Mouse (Mus musculus) midbrain, embryonic 12.5 days (tissue): Measurements from ENCODE around the gene Gsx2. TPM values are rescaled to one million over a fixed set of nuclear protein-coding genes. Genes with fewer than 3 reads are reported as not detected.
A peak's percentile ranks its signal among the peaks of the same experiment; 100 is the strongest.

Source experiments
- ATAC-seq: fragments of 200-750 bp; cut with Nextera tagmentation; 2 replicates; pipeline ENCODE4 v1.8.0; 2017; ENCODE audit warnings: low read depth, moderate TSS enrichment, moderate library complexity; ENCODE audit not compliant: low FRiP score
- H3K27ac ChIP-seq: fragments of 300-500 bp; sonication (generic); replicated peaks from 2 replicates; pipeline ENCODE4 v1.5.1; 2016; ENCODE audit warnings: mild to moderate bottlenecking
- H3K27me3 ChIP-seq: fragments of 300-500 bp; sonication (generic); 2 replicates; pipeline ENCODE4 v1.6.1; 2016; ENCODE audit warnings: mild to moderate bottlenecking
- H3K36me3 ChIP-seq: fragments of 300-500 bp; sonication (generic); 2 replicates; pipeline ENCODE4 v1.6.1; 2016
- H3K4me1 ChIP-seq: fragments of 300-500 bp; sonication (generic); 2 replicates; pipeline ENCODE4 v1.6.1; 2016
- H3K4me2 ChIP-seq: fragments of 300-500 bp; sonication (generic); replicated peaks from 2 replicates; pipeline ENCODE4 v1.6.1; 2016; ENCODE audit warnings: mild to moderate bottlenecking, moderate library complexity
- H3K4me3 ChIP-seq: fragments of 300-500 bp; sonication (generic); 2 replicates; pipeline ENCODE4 v1.5.1; 2016; ENCODE audit warnings: mild to moderate bottlenecking
- H3K9ac ChIP-seq: fragments of 300-500 bp; sonication (generic); replicated peaks from 2 replicates; pipeline ENCODE4 v1.6.1; 2016; ENCODE audit warnings: mild to moderate bottlenecking, moderate library complexity
- H3K9me3 ChIP-seq: fragments of 300-500 bp; sonication (generic); 2 replicates; pipeline ENCODE4 v1.6.1; 2016; ENCODE audit warnings: mild to moderate bottlenecking
- WGBS: fragments of 180-500 bp; shearing (Covaris S2); methylation state at CpG from one replicate; pipeline ENCODE4 v1.1.7; 2016; 5-methylcytosine and 5-hydroxymethylcytosine counted together
- polyA plus RNA-seq: library from polyadenylated mRNA; unstranded; fragments of >200 nt; fragmentation: Nextera tagmentation; extraction: Ambion mirVana; gene quantifications from 2 replicates; pipeline ENCODE4 v1.2.1, GENCODE M21; 2016

Gene Gsx2
- 3.6 TPM in 2 replicates for polyA plus RNA-seq

GRCm38 (mm10) chr5:75075383-75075941 lies at the start of gene Gsx2:
TSS of gene Gsx2 (plus strand) at chr5:75075601.
- Histone ChIP-seq H3K4me1 (peaks cover 44% of the 10 kb centered on the region), H3K4me3 (peak within 1 kb of the TSS; percentile 31), H3K36me3 (no peaks in the 10 kb centered on the region), H3K9ac (no peak within 1 kb of the TSS), H3K27ac (no peak within 1 kb of the TSS), H3K27me3 (peaks cover 96% of the 10 kb centered on the region), H3K9me3 (no peaks in the 10 kb centered on the region), H3K4me2 (peak within 1 kb of the TSS; percentile 41)
- 1% methylated on average over 36 of the region's 41 CpGs for WGBS
- peak; percentile 56 for ATAC-seq

- H3K4me2 ChIP-seq: no peak overlapping the region
- no peaks in the 10 kb centered on the region for H3K36me3 ChIP-seq
- no peaks in the 10 kb centered on the region for H3K9me3 ChIP-seq
- 89% methylated on average over 3 of the region's 3 CpGs for WGBS
- no peak overlapping the region for H3K9ac ChIP-seq
- H3K4me3 ChIP-seq: no peak overlapping the region
- no peak for ATAC-seq
- 0 out of 2 replicates have a peak, but pooled peaks cover 5% of the 10 kb centered on the region for H3K27me3 ChIP-seq
- H3K27ac ChIP-seq: no peak overlapping the region
- 0 out of 2 replicates have a peak, but pooled peaks cover 5% of the 10 kb centered on the region for H3K4me1 ChIP-seq
Measured at GRCm38 (mm10) chr5:75035475-75035874, 39.9 kb upstream of the Gsx2 start.

- 93% methylated on average over 1 of the region's 1 CpGs for WGBS
- 0 out of 2 replicates have a peak, but pooled peaks cover 3% of the 10 kb centered on the region for H3K9me3 ChIP-seq
Measured at GRCm38 (mm10) chr5:75039307-75039706, 36.1 kb upstream of the Gsx2 start.

GRCm38 (mm10) chr5:75043011-75043445 lies 32.4 kb upstream of the Gsx2 start:
- Histone ChIP-seq H3K27me3 (peaks cover 36% of the 10 kb centered on the region), H3K9ac (peak overlapping the region; percentile 96; the same call in 1 of the 2 replicates), H3K4me2 (peak overlapping the region; percentile 95), H3K27ac (no peak overlapping the region), H3K9me3 (0 out of 2 replicates have a peak, but pooled peaks cover 3% of the 10 kb centered on the region), H3K4me3 (peak overlapping the region; percentile 94), H3K36me3 (peaks cover 9% of the 10 kb centered on the region; the same call in 1 of the 2 replicates), H3K4me1 (peaks cover 23% of the 10 kb centered on the region)
- 64% methylated on average over 9 of the region's 9 CpGs for WGBS
- no peak for ATAC-seq

More at GRCm38 (mm10) chr5:75039307-75039706, 36.1 kb upstream of the Gsx2 start:
- Histone ChIP-seq H3K4me3 (no peak overlapping the region), H3K4me1 (peaks cover 23% of the 10 kb centered on the region), H3K9ac (no peak overlapping the region), H3K36me3 (peaks cover 9% of the 10 kb centered on the region; the same call in 1 of the 2 replicates), H3K4me2 (no peak overlapping the region), H3K27ac (no peak overlapping the region), H3K27me3 (peaks cover 6% of the 10 kb centered on the region; the same call in 1 of the 2 replicates)
- ATAC-seq: no peak

GRCm38 (mm10) chr5:75043621-75044301 lies 31.6 kb upstream of the Gsx2 start:
- ATAC-seq: peak; percentile 83
- under 1% methylated on average over 36 of the region's 36 CpGs for WGBS
- H3K4me3 ChIP-seq: peak overlapping the region; percentile 94
- peaks cover 43% of the 10 kb centered on the region for H3K27me3 ChIP-seq
- H3K4me1 ChIP-seq: peaks cover 19% of the 10 kb centered on the region
- H3K9me3 ChIP-seq: 0 out of 2 replicates have a peak, but pooled peaks cover 3% of the 10 kb centered on the region
- H3K9ac ChIP-seq: peak overlapping the region; percentile 96
- H3K4me2 ChIP-seq: peak overlapping the region; percentile 95
- H3K27ac ChIP-seq: peak overlapping the region; percentile 89
- H3K36me3 ChIP-seq: peaks cover 9% of the 10 kb centered on the region; the same call in 1 of the 2 replicates

GRCm38 (mm10) chr5:75044310-75044904 lies 31.0 kb upstream of the Gsx2 start, which contains the start of gene Chic2:
TSS of gene Chic2 (minus strand) at chr5:75044774.
- peak; percentile 94 for ATAC-seq
- Histone ChIP-seq H3K27me3 (peaks cover 50% of the 10 kb centered on the region), H3K4me2 (peak within 1 kb of the TSS; percentile 95), H3K27ac (peak within 1 kb of the TSS; percentile 89), H3K4me3 (peak within 1 kb of the TSS; percentile 94), H3K4me1 (peaks cover 19% of the 10 kb centered on the region), H3K9ac (peak within 1 kb of the TSS; percentile 96), H3K36me3 (peaks cover 9% of the 10 kb centered on the region; the same call in 1 of the 2 replicates), H3K9me3 (0 out of 2 replicates have a peak, but pooled peaks cover 3% of the 10 kb centered on the region)
- WGBS: under 1% methylated on average over 64 of the region's 90 CpGs

- H3K4me1 ChIP-seq: peaks cover 19% of the 10 kb centered on the region
- 88% methylated on average over 7 of the region's 7 CpGs for WGBS
- H3K4me2 ChIP-seq: no peak overlapping the region
- no peak overlapping the region for H3K4me3 ChIP-seq
- no peak for ATAC-seq
- H3K27me3 ChIP-seq: peaks cover 55% of the 10 kb centered on the region
- H3K27ac ChIP-seq: no peak overlapping the region
- H3K9me3 ChIP-seq: 0 out of 2 replicates have a peak, but pooled peaks cover 3% of the 10 kb centered on the region
- H3K36me3 ChIP-seq: peaks cover 9% of the 10 kb centered on the region; the same call in 1 of the 2 replicates
- H3K9ac ChIP-seq: no peak overlapping the region
Measured at GRCm38 (mm10) chr5:75045371-75045770, 30.0 kb upstream of the Gsx2 start.

- no peak for ATAC-seq
- WGBS: 59% methylated on average over 15 of the region's 15 CpGs
- H3K27ac ChIP-seq: no peak overlapping the region
- H3K4me3 ChIP-seq: no peak overlapping the region
- 0 out of 2 replicates have a peak, but pooled peaks cover 1% of the 10 kb centered on the region for H3K36me3 ChIP-seq
- peaks cover 16% of the 10 kb centered on the region for H3K4me1 ChIP-seq
- no peaks in the 10 kb centered on the region for H3K9me3 ChIP-seq
- H3K27me3 ChIP-seq: peaks cover 64% of the 10 kb centered on the region
- no peak overlapping the region for H3K9ac ChIP-seq
- H3K4me2 ChIP-seq: no peak overlapping the region
Measured at GRCm38 (mm10) chr5:75046681-75047321, 28.6 kb upstream of the Gsx2 start.

- WGBS: 76% methylated on average over 4 of the region's 4 CpGs
- no peaks in the 10 kb centered on the region for H3K4me1 ChIP-seq
- no peak for ATAC-seq
- H3K4me3 ChIP-seq: no peak overlapping the region
- no peaks in the 10 kb centered on the region for H3K9me3 ChIP-seq
- no peak overlapping the region for H3K9ac ChIP-seq
- no peak overlapping the region for H3K4me2 ChIP-seq
- no peak overlapping the region for H3K27ac ChIP-seq
- H3K27me3 ChIP-seq: peaks cover 72% of the 10 kb centered on the region
- no peaks in the 10 kb centered on the region for H3K36me3 ChIP-seq
Measured at GRCm38 (mm10) chr5:75051109-75051508, 24.3 kb upstream of the Gsx2 start.

DNA sequence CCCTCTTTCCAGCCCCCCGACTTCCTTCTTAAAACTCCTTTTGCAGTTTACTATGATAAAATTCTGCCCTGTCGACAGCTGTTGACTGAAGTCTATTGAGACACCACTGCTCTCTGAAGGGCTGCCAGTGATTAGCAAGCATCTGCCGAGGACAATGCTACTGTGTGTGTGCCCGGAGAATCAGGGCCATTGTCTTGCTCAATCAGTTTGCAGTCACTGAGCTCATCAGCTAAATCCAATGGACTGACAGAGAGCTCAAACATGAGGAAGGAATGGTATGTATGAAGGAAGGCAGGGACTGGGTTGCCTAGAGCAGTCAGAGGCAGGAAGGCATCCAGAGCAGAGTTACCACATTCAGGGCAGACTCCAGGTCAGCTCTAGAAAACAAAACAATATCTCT lies 12.2 kb upstream of the Gsx2 start:
- no peaks in the 10 kb centered on the region for H3K36me3 ChIP-seq
- no peak overlapping the region for H3K27ac ChIP-seq
- H3K4me2 ChIP-seq: no peak overlapping the region
- peaks cover 5% of the 10 kb centered on the region; the same call in 1 of the 2 replicates for H3K9me3 ChIP-seq
- peaks cover 85% of the 10 kb centered on the region for H3K27me3 ChIP-seq
- no peak overlapping the region for H3K9ac ChIP-seq
- 11% methylated on average over 4 of the region's 4 CpGs for WGBS
- peaks cover 13% of the 10 kb centered on the region for H3K4me1 ChIP-seq
- H3K4me3 ChIP-seq: no peak overlapping the region
- ATAC-seq: no peak

- Histone ChIP-seq H3K4me3 (peak overlapping the region; percentile 38), H3K4me1 (peaks cover 35% of the 10 kb centered on the region), H3K27ac (no peak overlapping the region), H3K27me3 (peaks cover 93% of the 10 kb centered on the region), H3K9me3 (peaks cover 5% of the 10 kb centered on the region; the same call in 1 of the 2 replicates), H3K9ac (peak overlapping the region; percentile 1; the same call in 1 of the 2 replicates), H3K36me3 (no peaks in the 10 kb centered on the region), H3K4me2 (peak overlapping the region; percentile 53)
- WGBS: 7% methylated on average over 9 of the region's 10 CpGs
- peak; percentile 54; the same call in 1 of the 2 replicates for ATAC-seq
Measured at GRCm38 (mm10) chr5:75066715-75067114, 8.7 kb upstream of the Gsx2 start.
